Mouse (Mus musculus) c-Kit-positive CD71-negative TER-119-negative erythroid progenitor cells, embryonic 14.5 days (primary cell): ENCODE results near the gene 4930550C14Rik.

Experiments
- DNase-seq: peaks from one replicate; pipeline ENCODE4 v3.0.0-alpha.2; 2013; ENCODE audit warnings: low read depth

4930550C14Rik gene

GRCm38 (mm10) chr9:53404050-53404752 lies 2.1 kb downstream of the 4930550C14Rik start:
- DNase-seq: no peak

GRCm38 (mm10) chr9:53404753-53405722 lies 2.9 kb downstream of the 4930550C14Rik start:
- DNase-seq: peak; percentile 58

- DNase-seq: no peak
Measured at GRCm38 (mm10) chr9:53408548-53408947, 6.4 kb downstream of the 4930550C14Rik start.

GRCm38 (mm10) chr9:53408953-53409361 lies 6.8 kb downstream of the 4930550C14Rik start:
- DNase-seq: no peak

- no peak for DNase-seq
Measured at GRCm38 (mm10) chr9:53409427-53409826, 7.3 kb downstream of the 4930550C14Rik start.

GRCm38 (mm10) chr9:53422133-53422896 lies 20.2 kb downstream of the 4930550C14Rik start:
- peak; percentile 33 for DNase-seq

GRCm38 (mm10) chr9:53426726-53427125 lies 24.6 kb downstream of the 4930550C14Rik start:
- no peak for DNase-seq

GRCm38 (mm10) chr9:53427638-53428037 lies 25.5 kb downstream of the 4930550C14Rik start:
- DNase-seq: no peak

- DNase-seq: no peak
Measured at GRCm38 (mm10) chr9:53435830-53436570, 33.9 kb downstream of the 4930550C14Rik start.

- DNase-seq: no peak
Measured at GRCm38 (mm10) chr9:53450609-53451008, 48.5 kb downstream of the 4930550C14Rik start.

GRCm38 (mm10) chr9:53452038-53452437 lies 49.9 kb downstream of the 4930550C14Rik start:
- DNase-seq: no peak

GRCm38 (mm10) chr9:53472806-53473518 lies 70.8 kb downstream of the 4930550C14Rik start:
- no peak for DNase-seq
